Mouse (Mus musculus) cerebellum, adult 2 months (tissue): Measurements from ENCODE around the gene Etv5.

Source experiments
- CTCF ChIP-seq: fragments of 200-500 bp; IDR thresholded peaks from 2 replicates; pipeline ENCODE4 v1.5.1; 2011; ENCODE audit warnings: low read depth, mild to moderate bottlenecking, control low read depth, low read length, moderate library complexity, borderline replicate concordance; ENCODE audit not compliant: insufficient read depth
- POLR2A ChIP-seq: fragments of 200-500 bp; IDR thresholded peaks from 2 replicates; pipeline ENCODE4 v1.6.1; 2011; ENCODE audit warnings: low read length, control low read depth, borderline replicate concordance; ENCODE audit not compliant: insufficient read depth

DNA sequence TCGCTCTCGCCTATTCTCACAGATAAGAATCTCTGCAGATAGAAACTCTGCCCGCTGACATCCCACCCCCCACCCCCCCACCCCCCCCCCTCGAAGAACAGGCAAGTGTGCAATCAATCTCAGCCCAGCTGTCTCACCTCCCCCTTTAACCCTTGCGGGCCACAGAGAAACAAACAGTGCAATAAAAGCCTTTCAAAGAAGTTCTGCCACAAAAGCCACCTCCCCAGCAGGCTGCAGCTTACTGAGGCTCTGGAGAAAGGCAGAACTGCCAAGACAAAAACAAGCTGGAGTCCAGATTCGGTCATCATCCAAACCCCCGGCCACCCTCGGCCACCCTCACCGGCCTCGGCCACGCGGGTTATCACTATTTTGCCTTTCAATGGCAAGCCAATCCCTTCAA is 5.6 kb downstream of the Etv5 start:
- TF ChIP-seq CTCF = no peak
- no peak for TF ChIP-seq POLR2A
